Mouse (Mus musculus): ENCODE results near the gene Gtf2f1. TPM values are rescaled to one million over a fixed set of nuclear protein-coding genes. Genes with fewer than 3 reads are reported as not detected.

The Gtf2f1 gene
- polyA plus RNA-seq, 1 experiment from 2014 or later = 67.5 TPM

DNA sequence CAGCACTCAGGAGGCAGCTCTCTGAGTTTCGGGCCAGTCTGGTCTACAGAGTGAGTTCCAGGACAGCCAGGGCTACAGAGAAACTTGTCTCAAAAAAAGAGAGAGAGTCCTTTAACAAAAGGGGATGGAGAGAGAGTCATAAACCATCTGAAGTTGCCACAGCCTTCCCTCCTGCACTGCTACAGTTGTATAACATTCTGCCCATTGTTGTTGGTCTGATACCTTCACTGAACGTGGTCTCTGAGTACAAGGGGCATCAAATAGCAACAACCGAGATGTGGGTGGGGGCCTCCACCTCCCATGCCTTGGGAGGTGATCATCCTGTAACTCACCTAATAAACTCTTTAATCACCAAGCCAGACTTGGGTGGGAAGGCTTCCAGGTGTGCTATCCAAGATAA, 25.4 kb downstream of the Gtf2f1 start:
- no peaks in the 10 kb centered on the region for H3K36me3 ChIP-seq
- WGBS = 82% methylated on average over 3 of the region's 3 CpGs
- H3K27me3 ChIP-seq = no peaks in the 10 kb centered on the region
- H3K4me2 ChIP-seq = no peak overlapping the region
- no peak overlapping the region for H3K27ac ChIP-seq (replicated peaks)
- no peak for ATAC-seq (ENCODE audit: low FRiP score, low read depth)
- no peak overlapping the region for H3K4me3 ChIP-seq
- H3K9ac ChIP-seq = no peak overlapping the region
- H3K9me3 ChIP-seq = no peaks in the 10 kb centered on the region
- H3K4me1 ChIP-seq (replicated peaks) = 0 out of 2 replicates have a peak, but pooled peaks cover 4% of the 10 kb centered on the region

DNA sequence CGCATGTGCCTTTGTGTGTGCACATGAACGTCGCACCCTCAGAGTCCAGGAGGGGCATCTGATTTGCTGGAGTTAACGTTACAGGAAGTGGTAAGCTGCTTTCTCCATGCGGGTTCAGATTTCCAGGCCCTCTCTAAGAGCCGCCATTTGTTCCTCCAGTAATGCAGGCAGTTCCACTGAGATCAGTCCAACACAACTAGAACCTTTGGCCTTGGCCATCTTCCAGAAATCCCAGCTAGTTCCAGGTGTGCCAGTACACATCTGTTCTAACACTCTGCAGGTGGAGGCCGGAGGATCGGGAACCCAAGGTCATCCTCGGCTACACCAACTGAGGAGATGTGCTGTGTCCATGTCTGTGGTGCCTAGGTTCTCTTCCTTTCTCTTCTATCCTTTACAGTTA, 26.2 kb downstream of the Gtf2f1 start:
- Histone ChIP-seq H3K27me3 (no peaks in the 10 kb centered on the region), H3K36me3 (no peaks in the 10 kb centered on the region), H3K4me2 (no peak overlapping the region), H3K27ac (replicated peaks) (no peak overlapping the region), H3K4me3 (no peak overlapping the region), H3K9ac (no peak overlapping the region), H3K9me3 (no peaks in the 10 kb centered on the region), H3K4me1 (replicated peaks) (0 out of 2 replicates have a peak, but pooled peaks cover 4% of the 10 kb centered on the region)
- 91% methylated on average over 9 of the region's 9 CpGs for WGBS
- ATAC-seq (ENCODE audit: low FRiP score, low read depth) = no peak

DNA sequence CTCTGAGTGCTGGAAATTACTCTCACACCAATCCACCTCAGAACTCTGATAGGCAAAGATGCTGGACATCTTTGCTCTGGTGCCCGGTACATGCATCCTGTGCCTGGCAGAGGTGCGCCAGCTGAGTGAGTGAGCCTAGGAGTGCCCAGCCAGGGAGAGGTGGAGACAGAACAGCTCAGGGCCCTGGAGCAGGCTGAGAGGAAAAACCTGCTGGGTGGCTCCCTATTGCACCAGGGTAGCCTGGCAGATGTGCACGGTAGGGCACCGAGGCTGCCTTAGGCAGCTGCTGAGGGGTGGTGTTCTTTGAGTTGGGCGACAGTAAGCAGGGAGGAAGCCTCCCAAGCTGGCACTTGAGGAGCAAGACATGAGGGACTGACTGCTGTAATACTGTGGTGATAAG, 29.1 kb downstream of the Gtf2f1 start, which contains the start of gene Acer1:
TSS of gene Acer1 (minus strand) at position 114 of the 400 bp plus-strand sequence.
- Histone ChIP-seq H3K4me3 (no peak within 1 kb of the TSS), H3K9me3 (no peaks in the 10 kb centered on the region), H3K36me3 (no peaks in the 10 kb centered on the region), H3K4me2 (no peak within 1 kb of the TSS), H3K4me1 (replicated peaks) (no peaks in the 10 kb centered on the region), H3K27me3 (no peaks in the 10 kb centered on the region), H3K27ac (replicated peaks) (no peak within 1 kb of the TSS), H3K9ac (no peak within 1 kb of the TSS)
- WGBS = 77% methylated on average over 5 of the region's 5 CpGs
- ATAC-seq (ENCODE audit: low FRiP score, low read depth) = no peak

DNA sequence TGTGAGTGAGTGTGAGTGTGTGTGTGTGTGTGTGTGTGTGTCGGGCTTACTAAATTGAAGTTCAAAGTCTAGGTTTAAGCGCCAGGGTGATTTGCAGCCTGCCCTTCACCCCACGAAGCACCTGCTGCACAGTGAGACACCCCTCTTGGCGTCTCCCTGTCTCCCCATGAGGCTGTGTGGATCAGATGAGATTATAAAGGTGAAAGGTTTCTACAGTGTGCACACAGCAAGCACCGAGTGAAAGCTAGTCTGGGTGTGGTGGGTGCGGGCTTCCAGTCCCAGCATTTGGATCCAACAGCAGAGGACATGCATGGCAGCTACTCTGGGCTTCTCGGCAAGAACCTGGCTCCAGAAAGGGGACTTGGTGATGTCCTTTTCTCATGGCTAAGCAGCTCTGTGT, 30.0 kb downstream of the Gtf2f1 start:
- no peak overlapping the region for H3K27ac ChIP-seq (replicated peaks)
- no peak for ATAC-seq (ENCODE audit: low FRiP score, low read depth)

DNA sequence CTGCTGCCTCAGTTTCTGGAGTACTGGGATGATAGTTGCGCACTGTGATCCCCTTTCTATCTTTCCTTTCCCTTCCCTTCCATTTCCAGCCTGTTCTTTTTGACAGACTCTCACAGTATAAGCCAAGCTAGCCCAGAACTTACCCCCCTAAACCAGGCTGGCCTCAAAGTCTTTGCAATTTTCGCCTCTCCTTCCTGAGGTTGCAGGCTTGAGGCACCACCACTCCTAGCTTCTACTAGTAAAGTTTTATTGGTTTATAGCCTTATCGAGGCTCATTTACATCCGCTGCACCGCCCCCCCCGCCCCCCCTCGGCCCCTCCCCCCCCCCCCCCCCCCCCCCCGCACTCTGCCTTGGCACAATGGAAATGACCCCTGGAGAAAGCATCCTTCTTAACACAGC, 31.6 kb downstream of the Gtf2f1 start:
- H3K4me3 ChIP-seq = no peak overlapping the region
- 37% methylated on average over 7 of the region's 8 CpGs for WGBS
- no peaks in the 10 kb centered on the region for H3K4me1 ChIP-seq (replicated peaks)
- H3K9me3 ChIP-seq = no peaks in the 10 kb centered on the region
- no peak overlapping the region for H3K9ac ChIP-seq
- no peak for ATAC-seq (ENCODE audit: low FRiP score, low read depth)
- H3K4me2 ChIP-seq = no peak overlapping the region
- H3K27me3 ChIP-seq = no peaks in the 10 kb centered on the region
- no peak overlapping the region for H3K27ac ChIP-seq (replicated peaks)
- no peaks in the 10 kb centered on the region for H3K36me3 ChIP-seq

More for the DNA sequence above, 30.0 kb downstream of the Gtf2f1 start:
- H3K27me3 ChIP-seq = no peaks in the 10 kb centered on the region
- H3K9ac ChIP-seq = no peak overlapping the region
- H3K9me3 ChIP-seq = no peaks in the 10 kb centered on the region
- H3K4me3 ChIP-seq = no peak overlapping the region
- H3K36me3 ChIP-seq = no peaks in the 10 kb centered on the region
- H3K4me2 ChIP-seq = no peak overlapping the region
- no peaks in the 10 kb centered on the region for H3K4me1 ChIP-seq (replicated peaks)
- 85% methylated on average over 7 of the region's 7 CpGs for WGBS

DNA sequence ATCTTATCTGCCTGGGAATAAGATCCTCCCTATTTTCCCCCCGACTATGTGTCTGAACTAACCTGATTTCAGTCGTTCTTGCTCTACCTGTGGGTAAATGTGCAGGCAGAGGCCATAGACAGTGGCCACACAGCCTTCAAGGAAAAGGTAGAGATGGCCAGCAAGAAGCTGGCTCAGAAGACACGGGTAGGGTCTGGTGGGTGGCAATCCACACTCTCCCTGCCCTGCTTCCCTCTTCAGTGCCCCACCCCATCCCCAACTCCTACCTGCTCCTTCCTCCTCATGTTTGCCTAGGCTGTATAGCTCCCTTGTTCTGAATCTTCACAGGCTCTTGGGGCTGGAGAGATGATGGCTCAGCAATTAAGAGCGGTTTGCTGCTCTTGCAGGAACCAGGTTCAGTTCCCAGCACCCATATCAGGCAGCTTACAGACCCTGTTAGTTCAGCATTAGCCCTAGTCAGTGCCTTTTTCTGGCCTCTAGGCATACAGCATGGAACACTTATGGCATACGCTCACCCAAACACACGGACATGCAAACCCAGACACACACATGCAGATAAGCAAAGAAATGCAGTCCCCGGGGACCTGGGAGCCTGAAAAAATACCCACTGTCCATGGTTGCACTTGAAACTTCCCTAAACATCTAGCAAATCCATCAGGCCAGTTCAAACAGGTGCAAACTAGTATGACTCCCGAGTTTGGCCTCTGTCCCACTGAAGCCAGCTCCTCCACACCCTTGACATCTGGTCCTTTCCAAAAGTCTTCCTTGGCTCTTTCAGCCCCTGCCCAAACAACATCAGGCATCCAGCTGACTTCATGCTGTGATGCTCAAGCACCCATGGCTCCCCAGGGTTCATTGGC, 34.3 kb downstream of the Gtf2f1 start:
- H3K4me3 ChIP-seq = no peak overlapping the region
- ATAC-seq (ENCODE audit: low FRiP score, low read depth) = no peak
- H3K9ac ChIP-seq = no peak overlapping the region
- no peaks in the 10 kb centered on the region for H3K27me3 ChIP-seq
- no peaks in the 10 kb centered on the region for H3K9me3 ChIP-seq
- H3K27ac ChIP-seq (replicated peaks) = no peak overlapping the region
- no peak overlapping the region for H3K4me2 ChIP-seq
- no peaks in the 10 kb centered on the region for H3K4me1 ChIP-seq (replicated peaks)
- no peaks in the 10 kb centered on the region for H3K36me3 ChIP-seq
- WGBS = 84% methylated on average over 8 of the region's 8 CpGs

DNA sequence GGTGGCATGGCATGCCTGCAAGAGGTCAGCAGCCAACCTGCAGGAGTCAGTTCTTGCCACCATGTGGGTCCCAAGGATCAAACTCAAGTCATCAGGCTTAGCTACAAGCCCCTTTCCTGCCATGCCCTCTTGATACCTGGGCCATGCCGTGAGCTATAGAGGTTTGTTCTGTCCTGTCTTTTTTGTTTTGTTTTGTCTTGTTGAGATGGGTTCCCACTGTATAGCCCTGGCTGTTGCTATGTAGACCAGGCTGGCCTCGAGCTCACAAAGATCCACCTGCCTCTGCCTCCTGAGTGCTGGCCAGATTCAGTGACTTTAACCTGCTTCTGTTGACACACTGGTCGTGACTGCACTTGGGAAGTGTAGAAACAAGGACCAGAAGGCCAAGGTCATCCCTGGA, 35.7 kb downstream of the Gtf2f1 start:
- Histone ChIP-seq H3K27ac (replicated peaks) (no peak overlapping the region), H3K36me3 (no peaks in the 10 kb centered on the region), H3K9ac (no peak overlapping the region), H3K9me3 (no peaks in the 10 kb centered on the region), H3K4me2 (no peak overlapping the region), H3K4me1 (replicated peaks) (no peaks in the 10 kb centered on the region), H3K27me3 (no peaks in the 10 kb centered on the region), H3K4me3 (no peak overlapping the region)
- ATAC-seq (ENCODE audit: low FRiP score, low read depth) = no peak
- 76% methylated on average over 3 of the region's 3 CpGs for WGBS

DNA sequence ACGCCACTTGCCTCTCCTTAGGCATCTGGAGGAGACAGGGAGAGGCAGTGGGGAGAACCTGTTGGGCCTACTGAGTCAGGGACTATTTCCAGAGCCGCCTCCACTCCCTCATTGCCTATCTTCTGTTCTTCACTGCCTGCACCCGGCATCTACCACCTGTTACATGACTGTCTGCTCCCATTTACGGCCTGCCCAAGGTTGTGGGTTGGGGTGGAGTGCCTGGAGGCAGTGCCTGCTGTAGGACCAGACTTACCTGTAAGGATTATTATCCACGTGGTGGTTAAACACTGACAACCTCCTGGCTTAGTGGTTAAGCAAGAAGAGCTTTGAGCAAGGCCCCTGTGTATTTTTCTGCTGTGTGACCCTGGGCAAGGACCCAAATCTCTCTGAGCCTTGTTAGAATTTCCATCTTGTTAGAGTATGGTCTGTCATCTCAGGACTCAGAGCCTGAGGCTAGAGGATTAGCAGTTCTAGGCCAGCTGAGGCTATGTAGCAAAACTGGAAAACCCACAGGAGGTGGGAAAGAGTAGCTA, 36.3 kb downstream of the Gtf2f1 start:
- 81% methylated on average over 5 of the region's 5 CpGs for WGBS
- Histone ChIP-seq H3K4me1 (replicated peaks) (no peaks in the 10 kb centered on the region), H3K27ac (replicated peaks) (no peak overlapping the region), H3K4me2 (no peak overlapping the region), H3K36me3 (no peaks in the 10 kb centered on the region), H3K27me3 (no peaks in the 10 kb centered on the region), H3K4me3 (no peak overlapping the region), H3K9me3 (no peaks in the 10 kb centered on the region), H3K9ac (no peak overlapping the region)
- ATAC-seq (ENCODE audit: low FRiP score, low read depth) = no peak

DNA sequence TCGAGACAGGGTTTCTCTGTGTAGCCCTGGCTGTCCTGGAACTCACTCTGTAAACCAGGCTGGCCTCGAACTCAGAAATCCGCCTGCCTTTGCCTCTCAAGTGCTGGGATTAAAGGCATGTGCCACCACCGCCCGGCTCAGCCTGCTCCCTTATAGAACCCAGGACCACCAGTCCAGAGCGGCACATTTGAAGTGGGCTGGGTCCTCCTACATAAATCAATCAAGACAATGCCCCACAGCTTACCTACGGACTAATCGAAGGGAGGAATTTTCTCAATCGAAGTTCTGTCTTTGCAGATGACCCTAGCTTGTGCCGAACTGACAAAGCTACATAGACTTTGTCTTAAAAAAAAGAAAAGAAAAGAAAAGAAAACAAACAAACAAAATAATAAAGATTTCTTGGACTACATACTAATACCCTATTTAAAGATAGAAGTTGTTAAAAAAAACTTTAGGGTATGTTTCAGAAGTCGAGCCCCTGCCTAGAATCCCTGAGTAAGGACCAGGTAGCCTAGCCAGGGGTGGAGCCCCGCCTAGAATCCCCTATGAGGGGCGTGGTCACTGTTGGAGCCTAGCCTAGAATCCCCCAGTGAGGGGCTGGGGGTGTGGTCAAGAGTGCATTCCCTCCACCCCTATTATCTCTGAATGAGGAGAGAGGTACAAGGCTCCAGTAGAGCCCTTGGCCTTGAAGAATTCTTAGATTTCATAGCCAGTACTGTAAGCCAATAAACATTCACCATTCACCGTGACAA, 37.0 kb downstream of the Gtf2f1 start:
- no peak overlapping the region for H3K4me3 ChIP-seq
- no peaks in the 10 kb centered on the region for H3K4me1 ChIP-seq (replicated peaks)
- H3K4me2 ChIP-seq = no peak overlapping the region
- H3K27me3 ChIP-seq = no peaks in the 10 kb centered on the region
- 66% methylated on average over 13 of the region's 14 CpGs for WGBS
- no peaks in the 10 kb centered on the region for H3K36me3 ChIP-seq
- no peak overlapping the region for H3K9ac ChIP-seq
- no peak for ATAC-seq (ENCODE audit: low FRiP score, low read depth)
- H3K9me3 ChIP-seq = no peaks in the 10 kb centered on the region
- no peak overlapping the region for H3K27ac ChIP-seq (replicated peaks)

DNA sequence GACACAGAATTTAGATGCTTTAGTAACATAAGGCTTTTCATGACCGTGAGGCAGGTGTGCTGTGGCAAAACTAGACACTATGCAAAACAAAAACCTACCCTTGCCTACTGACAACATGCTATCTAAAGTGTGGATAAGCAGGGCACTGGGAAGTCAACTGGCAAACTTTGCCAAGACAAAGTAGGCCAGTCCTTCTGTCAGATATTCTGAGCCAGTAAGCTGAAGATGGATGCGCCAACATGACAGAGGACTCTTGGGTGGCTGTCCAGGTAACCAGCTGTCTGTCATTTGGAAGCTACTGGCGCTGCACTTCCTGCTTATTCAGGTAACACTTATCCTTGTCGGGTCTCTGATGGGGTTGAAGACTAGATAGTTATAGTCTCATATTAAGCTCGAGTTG, 41.0 kb downstream of the Gtf2f1 start:
- Histone ChIP-seq H3K27me3 (no peaks in the 10 kb centered on the region), H3K9me3 (no peaks in the 10 kb centered on the region), H3K27ac (replicated peaks) (no peak overlapping the region), H3K9ac (no peak overlapping the region), H3K4me3 (no peak overlapping the region), H3K4me2 (no peak overlapping the region), H3K4me1 (replicated peaks) (no peaks in the 10 kb centered on the region), H3K36me3 (no peaks in the 10 kb centered on the region)
- no peak for ATAC-seq (ENCODE audit: low FRiP score, low read depth)
- 71% methylated on average over 5 of the region's 5 CpGs for WGBS

DNA sequence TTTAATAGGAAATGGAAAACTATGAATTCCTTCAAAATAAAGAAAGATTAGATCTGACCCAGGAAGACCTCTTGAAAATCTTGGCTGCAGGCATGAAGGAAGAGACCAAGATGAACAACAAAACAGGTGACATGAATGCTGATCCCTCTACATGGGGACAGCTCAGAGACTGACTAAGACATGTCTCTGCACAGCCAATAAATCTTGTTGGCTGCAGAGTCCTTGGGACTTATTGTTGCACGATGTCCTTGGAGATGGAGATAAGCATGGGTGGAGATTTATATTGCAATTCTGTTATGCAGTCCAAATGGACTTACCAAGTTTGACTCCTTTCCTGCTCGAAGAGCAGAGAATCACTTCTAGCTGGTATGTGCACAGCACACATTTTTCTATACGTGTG, 41.8 kb downstream of the Gtf2f1 start:
- no peaks in the 10 kb centered on the region for H3K4me1 ChIP-seq (replicated peaks)
- no peak overlapping the region for H3K4me3 ChIP-seq
- WGBS = 76% methylated on average over 3 of the region's 3 CpGs
- no peak overlapping the region for H3K27ac ChIP-seq (replicated peaks)
- H3K27me3 ChIP-seq = no peaks in the 10 kb centered on the region
- no peak overlapping the region for H3K4me2 ChIP-seq
- H3K9ac ChIP-seq = no peak overlapping the region
- ATAC-seq (ENCODE audit: low FRiP score, low read depth) = no peak
- no peaks in the 10 kb centered on the region for H3K36me3 ChIP-seq
- no peaks in the 10 kb centered on the region for H3K9me3 ChIP-seq

DNA sequence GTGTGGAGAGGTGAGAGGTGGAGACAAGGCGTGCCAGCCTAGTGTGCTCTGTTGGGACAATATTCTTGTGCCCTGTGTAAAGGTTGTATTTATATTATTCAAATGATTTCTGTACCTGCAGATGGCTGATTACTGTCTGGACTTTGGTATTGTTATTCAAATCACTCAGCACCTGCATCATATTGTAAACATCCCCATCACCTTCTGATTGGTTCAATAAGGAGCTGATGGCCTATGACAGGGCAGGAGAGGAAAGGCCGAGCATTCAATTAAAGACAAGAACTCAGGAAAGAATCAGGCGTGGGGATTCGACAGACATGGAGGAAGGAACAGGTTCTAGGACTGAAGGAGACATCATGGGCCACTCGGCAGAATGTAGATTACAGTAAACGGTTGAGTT, 47.4 kb downstream of the Gtf2f1 start:
- H3K36me3 ChIP-seq = no peaks in the 10 kb centered on the region
- H3K27me3 ChIP-seq = no peaks in the 10 kb centered on the region
- WGBS = 82% methylated on average over 6 of the region's 6 CpGs
- ATAC-seq (ENCODE audit: low FRiP score, low read depth) = no peak
- no peaks in the 10 kb centered on the region for H3K4me1 ChIP-seq (replicated peaks)
- no peak overlapping the region for H3K27ac ChIP-seq (replicated peaks)
- no peak overlapping the region for H3K4me2 ChIP-seq
- no peak overlapping the region for H3K4me3 ChIP-seq
- no peak overlapping the region for H3K9ac ChIP-seq
- H3K9me3 ChIP-seq = no peaks in the 10 kb centered on the region

Data from hindbrain, embryonic 15.5 days (tissue).